Mouse (Mus musculus): ENCODE measurements around the gene 4930402F06Rik. TPM values are rescaled to one million over a fixed set of nuclear protein-coding genes. Genes with fewer than 3 reads are reported as not detected.

4930402F06Rik gene
- polyA plus RNA-seq, 1 experiment from 2014 or later, result not detected

- H3K4me1 ChIP-seq (ENCODE audit: insufficient read depth), result no peaks in the 10 kb centered on the region
- no peak overlapping the region for H3K9ac ChIP-seq (replicated peaks)
- H3K4me2 ChIP-seq (ENCODE audit: low read depth, low read length), result no peak overlapping the region
- H3K36me3 ChIP-seq (replicated peaks; ENCODE audit: insufficient read depth, low read length), result peaks cover 18% of the 10 kb centered on the region
- no peaks in the 10 kb centered on the region for H3K9me3 ChIP-seq (ENCODE audit: low read length)
- 80% methylated on average over 6 of the region's 6 CpGs for WGBS (ENCODE audit: insufficient replicate concordance)
- H3K27ac ChIP-seq (ENCODE audit: low read depth), result no peak overlapping the region
- TF ChIP-seq CTCF (IDR thresholded peaks at IDR 0.05; ENCODE audit: low read depth) (no peak), EP300 (IDR thresholded peaks at IDR 0.05; ENCODE audit: low read depth) (no peak)
- ATAC-seq (no peak), DNase-seq (no peak)
- H3K27me3 ChIP-seq (ENCODE audit: insufficient read depth, low read length), result no peaks in the 10 kb centered on the region
- no peak overlapping the region for H3K4me3 ChIP-seq (ENCODE audit: low read depth, low read length)
Measured at GRCm38 (mm10) chr2:35407266-35407665, 10.3 kb upstream of the 4930402F06Rik start.

- no peak for ATAC-seq
Measured at GRCm38 (mm10) chr2:35406611-35407010, 9.6 kb upstream of the 4930402F06Rik start.

GRCm38 (mm10) chr2:35402391-35402790, 5.4 kb upstream of the 4930402F06Rik start:
- Histone ChIP-seq H3K27ac (ENCODE audit: low read depth) (no peak overlapping the region), H3K27me3 (ENCODE audit: insufficient read depth, low read length) (no peaks in the 10 kb centered on the region), H3K9ac (replicated peaks) (no peak overlapping the region), H3K4me3 (ENCODE audit: low read depth, low read length) (no peak overlapping the region), H3K4me1 (ENCODE audit: insufficient read depth) (no peaks in the 10 kb centered on the region), H3K9me3 (ENCODE audit: low read length) (no peaks in the 10 kb centered on the region), H3K36me3 (replicated peaks; ENCODE audit: insufficient read depth, low read length) (peaks cover 22% of the 10 kb centered on the region), H3K4me2 (ENCODE audit: low read depth, low read length) (no peak overlapping the region)
- DNase-seq, result peak; percentile 12
- TF ChIP-seq CTCF (IDR thresholded peaks at IDR 0.05; ENCODE audit: low read depth) (no peak), EP300 (IDR thresholded peaks at IDR 0.05; ENCODE audit: low read depth) (no peak)
- 82% methylated on average over 16 of the region's 16 CpGs for WGBS (ENCODE audit: insufficient replicate concordance)
- ATAC-seq, result no peak

More at GRCm38 (mm10) chr2:35406611-35407010, 9.6 kb upstream of the 4930402F06Rik start:
- no peak for DNase-seq
- Histone ChIP-seq H3K36me3 (replicated peaks; ENCODE audit: insufficient read depth, low read length) (peaks cover 22% of the 10 kb centered on the region), H3K9ac (replicated peaks) (no peak overlapping the region), H3K9me3 (ENCODE audit: low read length) (no peaks in the 10 kb centered on the region), H3K27ac (ENCODE audit: low read depth) (no peak overlapping the region), H3K4me3 (ENCODE audit: low read depth, low read length) (no peak overlapping the region), H3K4me1 (ENCODE audit: insufficient read depth) (no peaks in the 10 kb centered on the region), H3K4me2 (ENCODE audit: low read depth, low read length) (no peak overlapping the region), H3K27me3 (ENCODE audit: insufficient read depth, low read length) (no peaks in the 10 kb centered on the region)
- 83% methylated on average over 1 of the region's 1 CpGs for WGBS (ENCODE audit: insufficient replicate concordance)
- TF ChIP-seq EP300 (IDR thresholded peaks at IDR 0.05; ENCODE audit: low read depth) (no peak), CTCF (IDR thresholded peaks at IDR 0.05; ENCODE audit: low read depth) (no peak)

- 83% methylated on average over 7 of the region's 7 CpGs for WGBS (ENCODE audit: insufficient replicate concordance)
- ATAC-seq (no peak), DNase-seq (peak; percentile 11)
- Histone ChIP-seq H3K9ac (replicated peaks) (no peak overlapping the region), H3K4me3 (ENCODE audit: low read depth, low read length) (no peak overlapping the region), H3K27me3 (ENCODE audit: insufficient read depth, low read length) (no peaks in the 10 kb centered on the region), H3K4me1 (ENCODE audit: insufficient read depth) (no peaks in the 10 kb centered on the region), H3K4me2 (ENCODE audit: low read depth, low read length) (no peak overlapping the region), H3K36me3 (replicated peaks; ENCODE audit: insufficient read depth, low read length) (peaks cover 15% of the 10 kb centered on the region), H3K27ac (ENCODE audit: low read depth) (no peak overlapping the region), H3K9me3 (ENCODE audit: low read length) (no peaks in the 10 kb centered on the region)
- no peak for TF ChIP-seq EP300 (IDR thresholded peaks at IDR 0.05; ENCODE audit: low read depth)
Measured at GRCm38 (mm10) chr2:35400739-35401138, 3.8 kb upstream of the 4930402F06Rik start.

DNA sequence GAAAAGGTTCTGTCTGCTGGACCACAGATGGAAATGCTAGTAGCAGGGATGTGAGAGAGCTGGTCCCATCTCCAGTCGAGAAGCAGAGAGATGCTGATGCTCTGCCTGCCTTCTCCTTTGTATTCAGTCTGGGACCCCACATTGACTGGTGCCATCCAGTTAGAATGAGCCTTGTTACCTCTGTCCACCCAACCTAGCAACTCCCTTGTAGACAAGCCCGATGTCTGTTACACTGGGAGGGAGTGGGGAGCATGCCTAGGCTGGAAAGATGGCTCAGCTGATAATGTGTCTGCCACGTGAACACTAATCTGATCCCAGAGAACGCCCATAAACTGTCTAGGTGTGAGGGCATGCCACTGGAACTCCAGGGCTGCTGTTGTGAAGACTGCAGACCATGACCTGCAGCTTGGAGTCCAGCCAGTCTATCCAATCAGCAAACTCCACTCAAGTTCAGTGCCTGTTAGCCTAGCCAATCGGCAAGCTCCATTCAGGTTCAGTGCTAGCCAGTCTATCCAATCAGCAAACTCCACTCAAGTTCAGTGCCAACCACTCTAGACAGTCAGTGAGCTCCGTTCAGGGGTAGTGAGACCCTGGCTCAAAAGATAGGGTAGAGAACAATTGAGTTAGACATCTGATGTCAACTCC, 1.3 kb upstream of the 4930402F06Rik start:
- H3K9ac ChIP-seq (replicated peaks), result no peak overlapping the region
- no peak overlapping the region for H3K4me3 ChIP-seq (ENCODE audit: low read depth, low read length)
- no peak overlapping the region for H3K4me2 ChIP-seq (ENCODE audit: low read depth, low read length)
- no peaks in the 10 kb centered on the region for H3K9me3 ChIP-seq (ENCODE audit: low read length)
- 66% methylated on average over 6 of the region's 6 CpGs for WGBS (ENCODE audit: insufficient replicate concordance)
- H3K27me3 ChIP-seq (ENCODE audit: insufficient read depth, low read length), result no peaks in the 10 kb centered on the region
- no peaks in the 10 kb centered on the region for H3K4me1 ChIP-seq (ENCODE audit: insufficient read depth)
- peaks cover 15% of the 10 kb centered on the region for H3K36me3 ChIP-seq (replicated peaks; ENCODE audit: insufficient read depth, low read length)
- DNase-seq (no peak), ATAC-seq (no peak)
- TF ChIP-seq EP300 (IDR thresholded peaks at IDR 0.05; ENCODE audit: low read depth), result no peak
- TF ChIP-seq CTCF (IDR thresholded peaks at IDR 0.05; ENCODE audit: low read depth), result no peak
- no peak overlapping the region for H3K27ac ChIP-seq (ENCODE audit: low read depth)

DNA sequence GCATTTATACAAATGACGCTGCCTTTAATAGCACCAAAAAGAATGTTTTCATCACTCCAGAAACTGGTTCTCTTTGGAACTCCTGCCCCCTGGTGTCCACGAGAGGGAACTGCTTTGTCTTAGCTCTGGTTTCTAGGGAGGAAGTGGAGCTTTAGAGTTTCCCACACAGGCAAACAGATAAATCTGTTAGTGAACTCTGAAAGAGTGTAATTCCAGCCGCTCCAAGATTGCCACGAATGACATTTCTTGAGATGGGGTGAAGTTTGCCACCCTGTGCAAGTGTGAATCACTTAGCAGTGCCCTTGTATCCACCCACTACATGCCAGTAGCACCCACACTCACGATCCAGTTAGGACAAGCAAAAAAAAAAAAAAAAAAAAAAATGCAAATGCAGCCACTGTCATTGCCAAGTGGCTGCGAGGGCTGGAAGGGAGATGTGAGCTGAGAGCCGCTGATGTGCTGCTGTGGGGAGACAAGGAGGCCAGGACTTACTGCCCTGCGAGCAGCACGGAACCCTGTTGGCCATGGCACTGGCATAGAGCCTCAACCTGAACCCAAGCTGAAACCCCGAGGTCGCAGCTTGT, 707 bp upstream of the 4930402F06Rik start:
- Histone ChIP-seq H3K27me3 (ENCODE audit: insufficient read depth, low read length) (no peaks in the 10 kb centered on the region), H3K9me3 (ENCODE audit: low read length) (no peaks in the 10 kb centered on the region), H3K36me3 (replicated peaks; ENCODE audit: insufficient read depth, low read length) (peaks cover 15% of the 10 kb centered on the region), H3K27ac (ENCODE audit: low read depth) (no peak overlapping the region), H3K4me2 (ENCODE audit: low read depth, low read length) (no peak overlapping the region), H3K4me1 (ENCODE audit: insufficient read depth) (no peaks in the 10 kb centered on the region), H3K9ac (replicated peaks) (no peak overlapping the region), H3K4me3 (ENCODE audit: low read depth, low read length) (no peak overlapping the region)
- WGBS (ENCODE audit: insufficient replicate concordance), result 39% methylated on average over 11 of the region's 11 CpGs
- TF ChIP-seq CTCF (IDR thresholded peaks at IDR 0.05; ENCODE audit: low read depth) (peak; percentile 89), EP300 (IDR thresholded peaks at IDR 0.05; ENCODE audit: low read depth) (no peak)
- ATAC-seq, result no peak
- DNase-seq, result peak; percentile 71
